Mouse (Mus musculus) kidney, adult 2 months (tissue): ENCODE measurements around the gene 4930550C14Rik. TPM values are rescaled to one million over a fixed set of nuclear protein-coding genes. Genes with fewer than 3 reads are reported as not detected.

Experiments used
- DNase-seq: peaks from one replicate; pipeline ENCODE4 v3.0.0; 2021
- H3K27ac ChIP-seq: fragments of 200-500 bp; 2 replicates; pipeline ENCODE4 v1.5.1; 2012; ENCODE audit warnings: low read depth, low read length, control low read depth, inconsistent platforms; ENCODE audit not compliant: insufficient read depth
- H3K27me3 ChIP-seq: fragments of 200-500 bp; replicated peaks from 2 replicates; pipeline ENCODE4 v1.6.1; 2012; ENCODE audit warnings: mild to moderate bottlenecking, moderate library complexity, low read length, inconsistent platforms; ENCODE audit not compliant: control insufficient read depth, insufficient read depth
- H3K36me3 ChIP-seq: fragments of 200-500 bp; 2 replicates; pipeline ENCODE4 v1.6.1; 2012; ENCODE audit warnings: mild to moderate bottlenecking, moderate library complexity, low read length, inconsistent platforms; ENCODE audit not compliant: control insufficient read depth, insufficient read depth
- H3K4me1 ChIP-seq: fragments of 200-500 bp; 2 replicates; pipeline ENCODE4 v1.6.1; 2011; ENCODE audit warnings: low read length; ENCODE audit not compliant: control insufficient read depth, insufficient read depth
- H3K4me3 ChIP-seq: fragments of 200-500 bp; 2 replicates; pipeline ENCODE4 v1.5.1; 2011; ENCODE audit warnings: mild to moderate bottlenecking, low read depth, low read length, control low read depth; ENCODE audit not compliant: insufficient read depth
- CTCF ChIP-seq: fragments of 200-500 bp; conservative IDR thresholded peaks from 2 replicates; pipeline ENCODE4 v1.5.1; 2011; ENCODE audit warnings: low read depth, mild to moderate bottlenecking, control low read depth, low read length, moderate library complexity, mixed read lengths; ENCODE audit not compliant: insufficient read depth, insufficient read length
- POLR2A ChIP-seq: fragments of 200-500 bp; IDR thresholded peaks from one replicate; pipeline ENCODE4 v1.6.1; 2011; ENCODE audit warnings: low read depth, low read length, control low read depth
- WGBS: fragments of 180-500 bp; shearing (Covaris S2); methylation state at CpG from one replicate; pipeline ENCODE4 v1.1.7; 2018; 5-methylcytosine and 5-hydroxymethylcytosine counted together
- polyA plus RNA-seq: library from polyadenylated mRNA; depleted of rRNA; stranded (reverse); fragments of >200 nt; gene quantifications from 2 replicates; pipeline ENCODE4 v1.2.3, GENCODE M21; 2012

The 4930550C14Rik gene
- polyA plus RNA-seq, 1 experiment: 1.0 TPM

DNA sequence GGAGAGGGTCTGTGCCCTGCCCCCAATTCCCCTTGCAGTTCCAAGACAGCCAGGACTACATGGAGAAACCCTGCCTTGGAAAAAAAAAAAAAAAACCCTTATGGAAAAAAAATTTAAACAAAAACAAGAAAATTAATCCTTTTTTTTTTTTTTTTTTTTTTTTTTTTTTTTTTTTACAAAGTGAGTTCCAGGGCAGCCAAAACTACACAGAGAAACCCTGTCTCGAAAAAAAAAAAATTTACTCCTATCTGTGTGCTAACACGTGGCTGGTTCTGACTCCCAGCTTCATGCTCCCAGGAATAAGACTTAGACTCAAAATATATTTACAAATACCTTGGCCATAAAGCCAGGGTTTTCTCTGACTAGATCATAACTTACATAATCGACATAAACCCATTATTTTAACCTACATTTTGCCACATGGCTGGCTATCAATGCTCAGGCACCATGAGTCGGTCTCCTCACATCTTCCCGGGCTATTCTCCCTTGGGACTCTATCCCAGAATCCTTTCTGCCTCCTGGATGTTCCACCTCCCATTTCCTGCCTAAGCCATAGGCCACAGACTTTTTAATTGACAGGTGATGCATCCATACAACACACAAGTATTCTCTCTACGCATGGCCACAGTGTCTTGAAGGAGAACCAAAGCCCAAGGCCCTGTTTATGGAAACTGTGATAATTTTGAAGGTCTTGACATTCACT, 2.1 kb downstream of the 4930550C14Rik start:
- no peak for TF ChIP-seq POLR2A
- no peak for TF ChIP-seq CTCF
- no peak for DNase-seq
- Histone ChIP-seq H3K27me3 (no peaks in the 10 kb centered on the region), H3K27ac (peak overlapping the region; percentile 19; the same call in 1 of the 2 replicates), H3K4me1 (peaks cover 10% of the 10 kb centered on the region; the same call in 1 of the 2 replicates), H3K4me3 (no peak overlapping the region), H3K36me3 (no peaks in the 10 kb centered on the region)
- WGBS: 84% methylated on average over 6 of the region's 6 CpGs

DNA sequence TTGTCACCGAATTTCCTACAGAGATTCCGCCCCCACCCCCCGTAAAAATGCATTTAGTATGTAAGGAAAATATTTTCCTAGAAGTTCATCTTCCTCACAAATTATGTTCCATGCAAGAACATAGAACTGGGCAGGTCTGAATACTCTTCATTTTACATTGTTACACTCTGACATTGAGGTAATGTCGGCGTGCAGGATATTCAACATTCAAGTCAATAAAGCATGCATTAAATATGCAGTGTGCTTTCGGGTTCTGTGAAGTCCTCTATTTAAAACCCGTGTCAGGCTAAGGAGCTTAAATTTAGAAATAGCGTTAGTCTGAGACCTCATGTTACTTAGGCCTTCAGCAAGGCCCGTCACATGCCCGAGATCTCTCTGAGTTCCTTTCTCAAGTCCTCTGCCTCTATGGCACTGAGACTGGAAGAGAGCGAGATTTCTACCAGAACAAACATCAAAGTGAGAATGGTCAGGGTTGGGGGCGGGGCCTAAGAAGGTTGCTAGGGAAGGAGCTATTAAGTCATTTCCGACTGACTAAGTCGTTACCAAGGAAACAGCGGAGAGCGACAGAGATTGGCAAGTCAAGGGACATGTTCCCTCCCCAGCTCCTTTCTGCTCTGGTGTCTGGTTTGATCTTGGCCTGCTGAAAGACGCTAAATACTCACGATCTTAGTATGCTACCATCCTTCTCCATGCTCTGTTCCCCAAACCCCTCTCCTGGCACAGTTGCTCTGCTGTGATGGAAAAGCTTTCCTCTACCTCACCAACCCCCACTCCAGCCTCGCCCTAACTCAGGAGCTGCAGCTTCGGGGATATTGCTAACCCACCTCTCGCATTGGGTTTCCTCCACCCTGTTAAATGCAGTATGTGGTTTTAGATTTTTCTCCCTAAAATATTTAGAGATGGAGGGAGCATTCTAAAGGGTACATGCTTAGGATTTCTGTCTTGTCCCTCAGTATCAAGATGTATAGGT, 2.9 kb downstream of the 4930550C14Rik start:
- WGBS: 27% methylated on average over 21 of the region's 21 CpGs
- TF ChIP-seq POLR2A (no peak), CTCF (no peak)
- DNase-seq: peak; percentile 85
- Histone ChIP-seq H3K36me3 (no peaks in the 10 kb centered on the region), H3K4me1 (peaks cover 10% of the 10 kb centered on the region; the same call in 1 of the 2 replicates), H3K4me3 (peak overlapping the region; percentile 52), H3K27ac (peak overlapping the region; percentile 46; the same call in 1 of the 2 replicates), H3K27me3 (no peaks in the 10 kb centered on the region)

DNA sequence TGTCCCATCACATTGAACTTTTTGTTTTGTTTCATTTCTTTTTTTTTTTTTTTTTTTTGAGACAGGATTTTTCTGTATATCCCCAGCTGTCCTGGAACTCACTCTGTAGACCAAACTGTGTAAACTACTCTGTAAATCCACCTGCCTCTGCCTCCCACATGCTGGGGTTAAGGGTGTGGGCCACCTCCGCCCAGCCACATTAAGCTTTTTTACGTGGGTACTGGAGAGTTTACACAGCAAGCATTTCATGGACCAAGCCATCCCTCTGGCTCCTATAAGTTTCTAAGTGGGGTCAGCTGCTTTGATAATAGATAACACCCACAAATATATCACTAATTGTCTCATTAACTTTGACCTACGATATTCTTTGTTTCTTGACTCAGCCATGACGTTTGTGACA, 6.4 kb downstream of the 4930550C14Rik start:
- no peak overlapping the region for H3K4me3 ChIP-seq
- peak overlapping the region; percentile 41; the same call in 1 of the 2 replicates for H3K27ac ChIP-seq
- H3K4me1 ChIP-seq: 0 out of 2 replicates have a peak, but pooled peaks cover 3% of the 10 kb centered on the region
- no peak for DNase-seq
- no peaks in the 10 kb centered on the region for H3K36me3 ChIP-seq
- 66% methylated on average over 4 of the region's 4 CpGs for WGBS
- no peak for TF ChIP-seq POLR2A
- TF ChIP-seq CTCF: no peak
- H3K27me3 ChIP-seq: no peaks in the 10 kb centered on the region

DNA sequence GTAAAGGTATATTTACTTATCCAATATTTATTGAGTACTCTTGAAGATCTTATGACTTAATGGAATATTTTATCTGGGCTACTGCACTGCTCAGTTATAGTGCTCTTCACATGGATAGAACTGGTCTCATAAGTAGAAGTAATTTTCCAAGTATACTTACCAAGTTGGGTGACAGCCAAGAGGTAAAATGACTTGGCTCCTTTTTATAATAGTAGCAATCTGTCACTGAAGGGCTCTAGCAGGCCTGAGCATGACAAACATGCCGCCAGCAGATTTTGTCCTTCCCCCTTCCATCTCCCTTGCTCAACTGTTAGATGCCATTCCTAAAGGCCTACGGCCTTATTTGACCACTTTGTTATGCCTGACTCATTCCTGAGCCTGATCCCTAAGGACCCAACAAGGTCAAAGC, 6.8 kb downstream of the 4930550C14Rik start:
- Histone ChIP-seq H3K27ac (no peak overlapping the region), H3K4me1 (0 out of 2 replicates have a peak, but pooled peaks cover 3% of the 10 kb centered on the region), H3K4me3 (no peak overlapping the region), H3K27me3 (no peaks in the 10 kb centered on the region), H3K36me3 (no peaks in the 10 kb centered on the region)
- DNase-seq: peak; percentile 65
- 63% methylated on average over 2 of the region's 2 CpGs for WGBS
- TF ChIP-seq POLR2A: no peak
- TF ChIP-seq CTCF: no peak

DNA sequence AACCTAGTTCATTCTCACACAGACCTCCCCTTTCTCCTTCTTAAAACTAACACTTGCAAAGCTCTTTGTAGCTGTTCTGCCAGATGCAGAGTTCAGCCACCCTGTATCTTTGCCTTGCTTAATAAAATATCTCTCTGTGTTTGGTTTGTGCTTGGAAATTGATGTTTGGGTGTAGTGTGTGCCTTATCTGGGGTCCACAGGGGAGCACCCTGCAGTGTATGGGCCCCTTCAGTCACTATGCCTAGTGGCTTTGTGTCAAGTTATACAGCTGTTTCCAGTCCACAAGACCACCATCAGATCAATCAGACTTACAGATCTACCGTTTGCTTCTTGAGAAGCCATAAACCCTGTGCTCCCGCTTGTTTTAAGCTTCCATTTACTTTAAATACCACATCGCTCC, 7.3 kb downstream of the 4930550C14Rik start:
- H3K27me3 ChIP-seq: no peaks in the 10 kb centered on the region
- H3K4me3 ChIP-seq: no peak overlapping the region
- H3K4me1 ChIP-seq: 0 out of 2 replicates have a peak, but pooled peaks cover 3% of the 10 kb centered on the region
- DNase-seq: no peak
- peak overlapping the region; percentile 86 for H3K27ac ChIP-seq
- no peaks in the 10 kb centered on the region for H3K36me3 ChIP-seq
- TF ChIP-seq POLR2A (no peak), CTCF (no peak)
- WGBS: 77% methylated on average over 3 of the region's 3 CpGs

DNA sequence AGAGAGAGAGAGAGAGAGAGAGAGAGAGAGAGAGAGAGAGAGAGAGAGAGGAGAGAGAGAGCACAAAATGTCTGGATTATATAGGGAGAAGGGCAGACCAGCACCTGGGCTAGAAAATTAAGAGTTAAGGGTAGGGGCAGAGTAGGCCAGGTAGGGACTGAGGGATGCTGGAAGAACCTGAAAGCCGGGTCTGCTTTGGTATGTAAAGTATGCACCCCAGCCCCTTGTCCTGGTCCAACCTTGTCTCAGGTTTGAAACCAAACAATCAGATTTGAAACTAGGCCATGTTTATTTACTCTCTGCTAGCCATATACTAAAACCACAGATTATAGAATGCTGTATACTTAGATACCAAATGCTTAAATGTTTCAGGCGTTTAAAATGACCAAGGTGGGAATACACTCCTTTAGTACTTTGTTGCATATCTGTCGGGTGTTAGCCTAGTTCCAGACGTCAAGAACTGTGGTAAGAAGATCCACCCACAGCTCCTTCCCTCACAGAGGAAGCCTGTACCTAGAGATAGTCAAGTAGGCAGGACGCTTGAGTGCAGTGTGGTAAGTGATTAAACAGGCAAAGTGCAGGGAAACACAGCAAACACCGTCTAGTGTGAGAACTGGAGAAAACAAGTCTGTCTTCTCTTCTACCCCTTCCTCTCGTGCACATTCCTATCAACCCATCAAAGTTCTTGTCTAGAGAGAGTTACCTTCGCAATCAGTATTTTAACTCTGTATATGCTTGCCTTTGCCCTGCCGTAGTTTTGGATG, 20.2 kb downstream of the 4930550C14Rik start:
- DNase-seq: no peak
- Histone ChIP-seq H3K36me3 (no peaks in the 10 kb centered on the region; the same call in 1 of the 2 replicates), H3K27me3 (no peaks in the 10 kb centered on the region), H3K4me3 (no peak overlapping the region), H3K4me1 (no peaks in the 10 kb centered on the region), H3K27ac (no peak overlapping the region)
- 61% methylated on average over 9 of the region's 9 CpGs for WGBS
- no peak for TF ChIP-seq CTCF

DNA sequence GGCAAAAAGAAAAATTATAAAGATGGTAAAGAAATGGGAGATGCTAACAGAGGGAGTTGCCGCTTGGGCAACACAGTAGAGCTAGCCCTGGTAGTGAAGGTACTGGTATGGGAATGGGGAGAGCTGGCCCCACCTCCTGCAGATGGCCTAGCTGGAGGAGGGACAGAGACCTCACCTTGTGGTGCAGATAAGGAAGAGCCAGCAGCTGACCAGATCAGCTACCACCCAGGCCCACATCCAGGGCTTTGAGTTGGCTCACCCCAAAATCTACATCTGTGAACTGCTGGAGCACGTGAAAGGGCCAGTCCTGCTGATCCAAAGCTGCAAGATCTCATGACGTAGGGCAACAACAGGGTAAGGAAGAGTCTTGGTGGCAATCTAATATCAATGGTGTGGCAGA, 24.6 kb downstream of the 4930550C14Rik start:
- 94% methylated on average over 3 of the region's 3 CpGs for WGBS
- no peak overlapping the region for H3K27ac ChIP-seq
- H3K36me3 ChIP-seq: no peaks in the 10 kb centered on the region; the same call in 1 of the 2 replicates
- TF ChIP-seq POLR2A (no peak), CTCF (no peak)
- H3K4me3 ChIP-seq: no peak overlapping the region
- no peaks in the 10 kb centered on the region for H3K4me1 ChIP-seq
- no peaks in the 10 kb centered on the region for H3K27me3 ChIP-seq
- DNase-seq: no peak
